Mouse (Mus musculus): ENCODE measurements around the gene Faim.

Faim gene

GRCm38 (mm10) chr9:98985800-98986475 lies at the start of gene Faim:
Gene Faim, plus strand, starts transcription at chr9:98986373.
- DNase-seq (ENCODE audit: low spot score): peak; percentile 99

- no peak for DNase-seq (ENCODE audit: low spot score)
These were observed 46.9 kb upstream of the Faim start for GRCm38 (mm10) chr9:98939290-98939689.

GRCm38 (mm10) chr9:98952171-98953050 lies 33.8 kb upstream of the Faim start:
- DNase-seq (ENCODE audit: low spot score): no peak

GRCm38 (mm10) chr9:98953291-98953690 lies 32.9 kb upstream of the Faim start:
- no peak for DNase-seq (ENCODE audit: low spot score)

GRCm38 (mm10) chr9:98953830-98954229 lies 32.3 kb upstream of the Faim start:
- no peak for DNase-seq (ENCODE audit: low spot score)

- peak; percentile 31 for DNase-seq (ENCODE audit: low spot score)
These were observed 31.6 kb upstream of the Faim start for GRCm38 (mm10) chr9:98954391-98955102.

GRCm38 (mm10) chr9:98955103-98955715 lies 31.0 kb upstream of the Faim start, which contains the start of gene Foxl2:
Gene Foxl2, plus strand, starts transcription at chr9:98955288.
- peak; percentile 38 for DNase-seq (ENCODE audit: low spot score)

- DNase-seq (ENCODE audit: low spot score): peak; percentile 33
These were observed 30.4 kb upstream of the Faim start for GRCm38 (mm10) chr9:98955716-98956224.

GRCm38 (mm10) chr9:98956591-98957381 lies 29.4 kb upstream of the Faim start:
- DNase-seq (ENCODE audit: low spot score): peak; percentile 42

GRCm38 (mm10) chr9:98957751-98958351 lies 28.3 kb upstream of the Faim start:
- DNase-seq (ENCODE audit: low spot score): no peak

- DNase-seq (ENCODE audit: low spot score): no peak
These were observed 27.5 kb upstream of the Faim start for GRCm38 (mm10) chr9:98958628-98959027.

- no peak for DNase-seq (ENCODE audit: low spot score)
These were observed 26.3 kb upstream of the Faim start for GRCm38 (mm10) chr9:98959851-98960250.

- no peak for DNase-seq (ENCODE audit: low spot score)
These were observed 25.8 kb upstream of the Faim start for GRCm38 (mm10) chr9:98960348-98960747.

- no peak for DNase-seq (ENCODE audit: low spot score)
These were observed 24.3 kb upstream of the Faim start for GRCm38 (mm10) chr9:98961591-98962477.

- DNase-seq (ENCODE audit: low spot score): no peak
These were observed 23.6 kb upstream of the Faim start for GRCm38 (mm10) chr9:98962478-98963142.

GRCm38 (mm10) chr9:98963661-98964060 lies 22.5 kb upstream of the Faim start:
- no peak for DNase-seq (ENCODE audit: low spot score)

- DNase-seq (ENCODE audit: low spot score): no peak
These were observed 21.1 kb upstream of the Faim start for GRCm38 (mm10) chr9:98965084-98965483.

GRCm38 (mm10) chr9:98973101-98973521 lies 13.1 kb upstream of the Faim start:
- no peak for DNase-seq (ENCODE audit: low spot score)

GRCm38 (mm10) chr9:98973561-98973960 lies 12.6 kb upstream of the Faim start:
- DNase-seq (ENCODE audit: low spot score): no peak

All from yolk sac, embryonic 10.5 days (tissue).